Mouse (Mus musculus): ENCODE results near the gene Ucp3. TPM values are rescaled to one million over a fixed set of nuclear protein-coding genes. Genes with fewer than 3 reads are reported as not detected.
A peak's percentile ranks its signal among the peaks of the same experiment; 100 is the strongest.
"Not testable (repeated sequence)": the region's sequence is repeated elsewhere in the genome, so short reads cannot be mapped to it uniquely, and the experiment has no call there.

Gene Ucp3
- polyA plus RNA-seq, 1 experiment from 2014 or later: 0.05 TPM

DNA sequence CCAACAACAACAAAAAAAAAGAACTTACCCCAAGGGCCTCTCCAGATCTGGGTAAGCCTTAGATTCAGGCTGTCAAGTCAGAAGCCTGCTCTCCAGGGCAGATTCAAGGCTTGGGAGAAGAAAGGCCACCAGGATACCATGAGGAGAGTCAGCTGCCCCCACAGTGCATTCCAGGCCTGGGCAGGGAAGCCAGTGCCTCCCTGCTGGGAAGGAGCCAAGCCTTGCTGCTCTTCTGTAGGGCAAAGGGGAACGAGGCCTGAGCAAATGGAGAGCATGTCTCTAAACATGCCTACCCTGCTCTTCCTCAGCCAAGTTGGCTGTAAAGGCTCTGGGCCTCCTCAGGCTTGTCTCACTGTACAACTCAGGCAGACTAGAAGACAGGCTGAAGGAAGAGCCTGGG is 1.9 kb downstream of the Ucp3 start:
- Histone ChIP-seq H3K9me3 (no peaks in the 10 kb centered on the region), H3K4me2 (no peak overlapping the region), H3K27me3 (replicated peaks) (no peaks in the 10 kb centered on the region), H3K27ac (no peak overlapping the region; the same call in 1 of the 2 replicates), H3K9ac (no peak overlapping the region), H3K36me3 (no peaks in the 10 kb centered on the region), H3K4me3 (replicated peaks) (no peak overlapping the region), H3K4me1 (no peaks in the 10 kb centered on the region)
- no peak for ATAC-seq (ENCODE audit: insufficient read depth, low FRiP score, low read depth)
- 39% methylated on average over 1 of the region's 1 CpGs for WGBS

DNA sequence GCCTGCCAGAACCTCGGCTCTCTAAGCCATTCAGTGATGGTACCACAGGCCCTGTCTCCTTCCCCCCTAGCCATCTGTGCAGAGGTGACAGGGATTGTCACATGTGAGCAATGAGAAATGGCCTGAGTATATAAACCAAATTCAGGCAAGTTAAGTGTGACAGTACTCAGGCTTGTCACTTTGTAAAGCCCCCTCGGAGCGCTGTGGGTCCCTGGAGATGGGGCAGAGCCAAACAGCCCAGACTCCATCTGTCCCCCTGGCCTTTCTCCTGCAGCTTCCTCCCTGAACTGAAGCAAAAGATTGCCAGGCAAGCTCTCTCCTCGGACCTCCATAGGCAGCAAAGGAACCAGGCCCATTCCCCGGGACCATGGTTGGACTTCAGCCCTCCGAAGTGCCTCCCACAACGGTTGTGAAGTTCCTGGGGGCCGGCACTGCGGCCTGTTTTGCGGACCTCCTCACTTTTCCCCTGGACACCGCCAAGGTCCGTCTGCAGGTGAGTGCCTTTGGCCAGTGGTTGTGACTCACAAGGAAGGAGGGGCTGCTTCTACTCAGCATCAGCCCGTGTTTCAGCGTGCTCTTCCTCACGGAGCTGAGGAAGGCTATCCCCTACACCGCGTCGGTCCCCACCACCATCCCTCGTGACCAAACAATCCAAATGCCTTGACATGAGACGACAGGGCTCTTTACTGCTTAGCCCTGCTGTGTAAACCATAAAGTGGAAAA is 6.5 kb downstream of the Ucp3 start:
- no peak overlapping the region for H3K27ac ChIP-seq
- 0 out of 2 replicates have a peak overlapping the region, but pooled peaks have one; percentile 8 for H3K4me2 ChIP-seq
- no peaks in the 10 kb centered on the region for H3K4me1 ChIP-seq
- ATAC-seq (ENCODE audit: insufficient read depth, low FRiP score, low read depth): no peak
- no peaks in the 10 kb centered on the region for H3K9me3 ChIP-seq
- H3K27me3 ChIP-seq (replicated peaks): no peaks in the 10 kb centered on the region
- no peak overlapping the region for H3K9ac ChIP-seq
- WGBS: 71% methylated on average over 20 of the region's 20 CpGs
- H3K4me3 ChIP-seq (replicated peaks): no peak overlapping the region
- H3K36me3 ChIP-seq: no peaks in the 10 kb centered on the region

DNA sequence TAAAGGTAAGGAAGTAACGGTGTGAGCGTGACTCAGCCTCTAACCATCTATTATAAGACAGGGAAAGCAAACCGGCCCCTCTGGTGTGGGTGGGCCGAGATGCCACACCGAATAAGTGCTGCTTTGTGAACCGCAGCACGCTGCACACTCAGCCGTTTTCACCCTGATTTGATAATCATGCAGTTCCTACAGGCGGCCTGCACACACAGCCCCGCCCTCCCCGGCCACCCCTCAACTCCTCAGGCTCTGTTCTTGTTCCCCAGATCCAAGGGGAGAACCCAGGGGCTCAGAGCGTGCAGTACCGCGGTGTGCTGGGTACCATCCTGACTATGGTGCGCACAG is 7.0 kb downstream of the Ucp3 start:
- Histone ChIP-seq H3K4me3 (replicated peaks) (no peak overlapping the region), H3K27ac (no peak overlapping the region), H3K9ac (no peak overlapping the region), H3K4me2 (0 out of 2 replicates have a peak overlapping the region, but pooled peaks have one; percentile 13), H3K36me3 (no peaks in the 10 kb centered on the region), H3K9me3 (no peaks in the 10 kb centered on the region), H3K4me1 (no peaks in the 10 kb centered on the region), H3K27me3 (replicated peaks) (no peaks in the 10 kb centered on the region)
- peak; percentile 63 for ATAC-seq (ENCODE audit: insufficient read depth, low FRiP score, low read depth)
- WGBS: 62% methylated on average over 15 of the region's 15 CpGs

- 79% methylated on average over 17 of the region's 17 CpGs for WGBS
- Histone ChIP-seq H3K4me1 (no peaks in the 10 kb centered on the region), H3K4me3 (replicated peaks) (no peak overlapping the region), H3K27ac (no peak overlapping the region), H3K27me3 (replicated peaks) (no peaks in the 10 kb centered on the region), H3K9me3 (no peaks in the 10 kb centered on the region), H3K36me3 (no peaks in the 10 kb centered on the region), H3K9ac (no peak overlapping the region), H3K4me2 (0 out of 2 replicates have a peak overlapping the region, but pooled peaks have one; percentile 13)
- no peak for ATAC-seq (ENCODE audit: insufficient read depth, low FRiP score, low read depth)
These were observed 7.4 kb downstream of the Ucp3 start for GRCm38 (mm10) chr7:100480175-100480574.

GRCm38 (mm10) chr7:100482046-100482445 is 9.3 kb downstream of the Ucp3 start:
- not testable (repeated sequence) for ATAC-seq (ENCODE audit: insufficient read depth, low FRiP score, low read depth); H3K36me3 ChIP-seq; H3K4me3 ChIP-seq (replicated peaks); H3K27ac ChIP-seq; H3K4me1 ChIP-seq; H3K4me2 ChIP-seq; H3K27me3 ChIP-seq (replicated peaks); H3K9ac ChIP-seq; H3K9me3 ChIP-seq
- 84% methylated on average over 2 of the region's 2 CpGs for WGBS

DNA sequence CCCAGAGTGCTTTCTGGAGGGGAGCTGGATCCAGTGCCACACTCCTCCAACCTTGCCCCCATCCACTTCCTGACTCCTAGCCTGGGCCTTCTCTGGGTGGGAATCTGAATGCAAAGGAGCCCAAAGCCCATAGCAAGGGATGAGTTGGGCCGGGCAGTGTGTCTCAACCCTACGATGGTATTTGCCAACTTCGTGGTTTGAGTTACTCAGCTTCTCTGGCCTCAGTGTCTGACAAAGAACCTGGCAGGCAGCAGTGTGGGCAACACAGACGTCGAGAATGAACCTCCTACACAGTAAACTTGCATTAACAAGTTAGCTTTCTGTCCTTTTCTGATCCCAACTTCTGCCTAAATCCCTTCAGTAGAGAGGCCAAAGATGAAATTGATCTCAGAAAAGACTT is 11.7 kb downstream of the Ucp3 start:
- 82% methylated on average over 5 of the region's 5 CpGs for WGBS

DNA sequence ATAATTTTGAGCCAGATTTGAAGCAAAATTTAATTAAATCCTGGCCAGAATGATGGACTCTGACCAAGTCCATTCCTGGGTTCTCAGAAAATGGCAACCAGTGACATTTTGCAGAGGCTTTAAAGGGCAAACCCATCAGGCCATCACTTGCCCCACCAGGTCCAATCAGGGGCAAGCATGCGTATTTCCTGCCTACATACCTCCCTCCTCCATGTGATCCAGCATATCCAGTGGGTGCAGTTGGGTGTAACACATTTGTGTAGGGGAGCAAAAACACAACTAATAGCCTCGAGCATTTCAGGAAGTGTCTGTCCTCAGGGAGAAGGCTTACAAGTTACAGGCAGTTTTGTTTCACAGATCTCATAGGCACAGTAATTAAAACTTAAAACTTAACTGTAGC is 14.5 kb downstream of the Ucp3 start:
- peaks cover 11% of the 10 kb centered on the region for H3K4me1 ChIP-seq
- no peaks in the 10 kb centered on the region for H3K36me3 ChIP-seq
- H3K4me3 ChIP-seq (replicated peaks): no peak overlapping the region
- H3K9ac ChIP-seq: no peak overlapping the region
- no peaks in the 10 kb centered on the region for H3K9me3 ChIP-seq
- H3K27me3 ChIP-seq (replicated peaks): no peaks in the 10 kb centered on the region
- no peak overlapping the region for H3K4me2 ChIP-seq
- H3K27ac ChIP-seq: no peak overlapping the region
- WGBS: 65% methylated on average over 2 of the region's 2 CpGs
- ATAC-seq (ENCODE audit: insufficient read depth, low FRiP score, low read depth): no peak

More for the DNA sequence above, 11.7 kb downstream of the Ucp3 start:
- no peak for ATAC-seq (ENCODE audit: insufficient read depth, low FRiP score, low read depth)
- no peak overlapping the region for H3K4me2 ChIP-seq
- no peaks in the 10 kb centered on the region for H3K36me3 ChIP-seq
- peaks cover 9% of the 10 kb centered on the region; the same call in 1 of the 2 replicates for H3K4me1 ChIP-seq
- no peak overlapping the region for H3K9ac ChIP-seq
- no peak overlapping the region for H3K4me3 ChIP-seq (replicated peaks)
- no peak overlapping the region for H3K27ac ChIP-seq
- no peaks in the 10 kb centered on the region for H3K27me3 ChIP-seq (replicated peaks)
- H3K9me3 ChIP-seq: no peaks in the 10 kb centered on the region

GRCm38 (mm10) chr7:100488474-100489048 is 15.8 kb downstream of the Ucp3 start:
- H3K27ac ChIP-seq: peak overlapping the region; percentile 38; the same call in 1 of the 2 replicates

GRCm38 (mm10) chr7:100492391-100493116 is 19.8 kb downstream of the Ucp3 start:
- WGBS: 3% methylated on average over 36 of the region's 36 CpGs
- Histone ChIP-seq H3K4me2 (peak overlapping the region; percentile 96), H3K36me3 (peaks cover 12% of the 10 kb centered on the region; the same call in 1 of the 2 replicates), H3K9me3 (no peaks in the 10 kb centered on the region), H3K4me3 (replicated peaks) (peak overlapping the region; percentile 56), H3K27me3 (replicated peaks) (no peaks in the 10 kb centered on the region), H3K4me1 (peaks cover 52% of the 10 kb centered on the region), H3K9ac (peak overlapping the region; percentile 16), H3K27ac (peak overlapping the region; percentile 85)
- peak; percentile 70 for ATAC-seq (ENCODE audit: insufficient read depth, low FRiP score, low read depth)

More at GRCm38 (mm10) chr7:100488474-100489048, 15.8 kb downstream of the Ucp3 start:
- WGBS: 28% methylated on average over 10 of the region's 10 CpGs
- Histone ChIP-seq H3K27me3 (replicated peaks) (no peaks in the 10 kb centered on the region), H3K4me1 (peaks cover 20% of the 10 kb centered on the region), H3K4me2 (peak overlapping the region; percentile 19; the same call in 1 of the 2 replicates), H3K9me3 (no peaks in the 10 kb centered on the region), H3K36me3 (no peaks in the 10 kb centered on the region), H3K9ac (no peak overlapping the region), H3K4me3 (replicated peaks) (no peak overlapping the region)
- ATAC-seq (ENCODE audit: insufficient read depth, low FRiP score, low read depth): no peak

DNA sequence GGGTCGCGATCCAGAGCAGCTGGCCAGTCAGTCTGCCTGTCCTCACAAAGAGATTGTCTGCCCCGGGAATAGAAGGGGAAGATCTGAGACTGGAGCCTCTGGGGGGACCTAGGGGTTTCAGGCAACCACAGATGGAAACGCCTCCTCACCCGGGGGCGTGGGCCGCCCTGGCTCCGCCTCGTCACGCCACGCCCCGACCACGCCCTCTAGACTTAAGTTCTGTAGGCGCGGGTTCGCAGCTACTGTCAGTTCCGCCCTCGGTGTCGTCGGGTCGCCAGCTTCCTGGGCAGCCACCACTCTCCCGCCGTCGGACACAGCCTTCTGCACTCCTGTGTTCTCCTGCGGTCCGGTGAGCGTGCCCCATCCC is 20.3 kb downstream of the Ucp3 start, which contains the start of gene Ucp2:
Gene Ucp2, plus strand, starts transcription at position 221 of the 367 bp plus-strand sequence.
- ATAC-seq (ENCODE audit: insufficient read depth, low FRiP score, low read depth): peak; percentile 82
- no peaks in the 10 kb centered on the region for H3K9me3 ChIP-seq
- H3K36me3 ChIP-seq: peaks cover 14% of the 10 kb centered on the region
- under 1% methylated on average over 27 of the region's 27 CpGs for WGBS
- no peaks in the 10 kb centered on the region for H3K27me3 ChIP-seq (replicated peaks)
- peak within 1 kb of the TSS; percentile 56 for H3K4me3 ChIP-seq (replicated peaks)
- H3K4me2 ChIP-seq: peak within 1 kb of the TSS; percentile 96
- H3K27ac ChIP-seq: peak within 1 kb of the TSS; percentile 85
- H3K4me1 ChIP-seq: peaks cover 51% of the 10 kb centered on the region
- H3K9ac ChIP-seq: peak within 1 kb of the TSS; percentile 17

DNA sequence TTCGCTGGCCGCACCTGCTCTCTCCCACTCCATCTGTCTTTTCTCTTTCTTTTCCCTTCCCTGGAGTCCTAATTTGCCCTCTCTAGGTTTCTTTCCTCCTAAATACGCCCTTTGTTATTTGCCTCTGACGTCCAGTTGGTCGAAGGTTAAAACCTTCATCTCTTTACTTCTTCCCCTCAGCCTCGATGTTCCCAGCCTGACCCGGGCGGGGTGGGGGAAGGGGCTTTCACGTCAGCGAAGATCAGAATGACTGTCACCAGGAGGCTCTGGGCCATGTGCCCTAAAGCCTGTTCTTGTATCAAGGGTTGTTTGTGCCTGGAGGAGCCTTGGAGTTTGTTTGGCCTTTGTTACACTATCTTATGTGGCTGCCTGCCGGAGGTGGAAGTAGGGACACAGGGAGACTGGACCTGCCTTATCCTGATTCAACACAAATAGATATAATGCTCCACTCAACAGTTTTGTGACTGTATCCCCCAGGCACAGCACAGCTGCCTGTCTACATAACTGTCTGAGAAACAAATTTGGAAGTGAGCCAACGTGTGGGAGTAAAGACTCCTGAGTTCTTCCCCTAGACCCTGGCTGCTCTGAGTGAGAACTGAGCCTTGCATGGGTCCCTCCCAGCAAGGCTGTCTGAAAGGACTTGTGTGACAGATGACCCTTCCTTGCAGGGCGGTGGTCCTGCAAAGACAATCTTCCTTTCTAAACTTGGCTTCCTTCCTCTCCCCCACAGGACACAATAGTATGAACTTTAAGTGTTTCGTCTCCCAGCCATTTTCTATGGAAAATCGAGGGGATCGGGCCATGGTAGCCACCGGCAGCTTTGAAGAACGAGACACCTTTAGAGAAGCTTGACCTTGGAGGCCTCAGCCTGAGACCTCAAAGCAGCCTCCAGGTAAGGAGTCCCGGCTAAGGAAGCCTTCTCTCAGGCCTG is 21.0 kb downstream of the Ucp3 start:
- H3K4me2 ChIP-seq: peak overlapping the region; percentile 96
- ATAC-seq (ENCODE audit: insufficient read depth, low FRiP score, low read depth): no peak
- peak overlapping the region; percentile 85 for H3K27ac ChIP-seq
- H3K27me3 ChIP-seq (replicated peaks): no peaks in the 10 kb centered on the region
- 25% methylated on average over 19 of the region's 19 CpGs for WGBS
- peaks cover 45% of the 10 kb centered on the region for H3K4me1 ChIP-seq
- peak overlapping the region; percentile 17; the same call in 1 of the 2 replicates for H3K9ac ChIP-seq
- H3K36me3 ChIP-seq: peaks cover 20% of the 10 kb centered on the region
- no peaks in the 10 kb centered on the region for H3K9me3 ChIP-seq
- H3K4me3 ChIP-seq (replicated peaks): peak overlapping the region; percentile 56
